Mouse (Mus musculus) layer of hippocampus, adult 6 months (tissue): Measurements from ENCODE around the gene Olfr877. TPM values are rescaled to one million over a fixed set of nuclear protein-coding genes. Genes with fewer than 3 reads are reported as not detected.

ENCODE experiments used
- long read RNA-seq, 2 experiments: library from polyadenylated mRNA; unstranded; transcript quantifications; one replicate each; pipeline ENCODE4 v2.0.0; 2019 to 2020
- polyA plus RNA-seq: library from polyadenylated mRNA; unstranded; fragments of <200 nt; fragmentation: Nextera tagmentation; gene quantifications from 2 replicates; pipeline ENCODE4 v1.2.3, GENCODE M21; 2021

Olfr877 gene
- not detected in 2 replicates for polyA plus RNA-seq
- long read RNA-seq, experiment 1 = 0 reads
- long read RNA-seq, experiment 2 = 0 reads

DNA sequence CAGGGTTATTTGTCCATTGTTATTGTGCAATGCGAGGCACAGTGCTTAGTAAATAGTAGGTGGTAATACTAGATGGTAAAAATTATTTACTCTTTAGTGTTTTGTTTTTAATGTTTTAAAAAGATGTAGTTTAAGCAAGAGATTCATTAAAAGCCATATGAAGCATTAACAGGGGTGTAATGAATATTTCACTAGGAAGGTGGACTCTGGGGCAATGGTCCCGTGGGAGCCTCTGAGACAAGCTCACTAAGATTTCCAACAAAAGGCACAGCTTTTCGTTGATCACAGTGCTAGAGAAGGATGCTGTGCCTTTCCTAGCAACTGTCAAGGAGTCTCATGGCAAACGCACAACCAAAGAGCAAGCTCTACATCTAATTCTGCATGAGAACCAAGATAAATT, at the start of gene Olfr877:
TSS of gene Olfr877 (plus strand) at position 301 of the 400 bp plus-strand sequence.

GRCm38 (mm10) chr9:37896661-37897060, 42.6 kb downstream of the Olfr877 start, which contains the start of gene Olfr145:
Gene Olfr145, plus strand, starts transcription at chr9:37896724.

Other genes starting within 250 kb of the Olfr877 start
- 8.1 and 9.8 TPM in 2 replicates for gene Spa17, start 240.5 kb upstream of the Olfr877 start, polyA plus RNA-seq
- 69.4 and 73.3 TPM in 2 replicates for gene Tbrg1, start 197.0 kb upstream of the Olfr877 start, polyA plus RNA-seq
- gene Panx3, start 185.0 kb upstream of the Olfr877 start, polyA plus RNA-seq = not detected in 2 replicates
- gene Olfr160, start 138.0 kb upstream of the Olfr877 start, polyA plus RNA-seq = not detected in 2 replicates
- gene Olfr874, start 109.2 kb upstream of the Olfr877 start, polyA plus RNA-seq = not detected in 2 replicates
- not detected in 2 replicates for gene Olfr875, start 82.4 kb upstream of the Olfr877 start, polyA plus RNA-seq
- not detected in 2 replicates for gene Olfr876, start 51.2 kb upstream of the Olfr877 start, polyA plus RNA-seq
- gene Olfr145, start 42.5 kb downstream of the Olfr877 start, polyA plus RNA-seq = not detected in 2 replicates
- not detected in 2 replicates for gene Olfr878, start 63.6 kb downstream of the Olfr877 start, polyA plus RNA-seq
- gene Olfr881, start 137.6 kb downstream of the Olfr877 start, polyA plus RNA-seq = not detected in 2 replicates
- not detected in 2 replicates for gene Olfr883, start 171.5 kb downstream of the Olfr877 start, polyA plus RNA-seq
- gene Olfr884, start 192.3 kb downstream of the Olfr877 start, polyA plus RNA-seq = not detected in 2 replicates
- gene Olfr885, start 207.1 kb downstream of the Olfr877 start, polyA plus RNA-seq = not detected in 2 replicates
- gene Olfr887, start 229.8 kb downstream of the Olfr877 start, polyA plus RNA-seq = not detected in 2 replicates